Mouse (Mus musculus): ENCODE data around the gene Cabp7.

DNA sequence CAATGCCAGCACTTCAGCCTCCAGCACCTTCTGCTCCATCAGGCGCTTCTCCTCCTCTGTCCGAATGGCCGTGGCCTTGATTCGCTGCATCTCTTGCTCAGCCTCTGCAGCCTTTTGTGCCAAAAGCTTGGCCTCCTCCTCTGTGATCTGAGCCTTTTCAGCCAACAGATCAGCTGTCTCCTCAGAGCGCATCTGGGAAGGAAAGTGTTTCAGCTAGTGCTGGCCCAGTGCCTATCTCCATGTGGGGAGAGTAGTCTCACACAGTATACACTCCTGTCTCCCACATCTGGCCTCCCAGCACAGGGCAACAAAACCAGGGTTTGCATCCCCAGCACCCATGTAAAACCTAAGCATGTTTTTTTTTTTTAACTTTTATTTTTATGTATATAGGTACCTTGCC lies 43.1 kb upstream of the Cabp7 start:
- TF ChIP-seq EP300 (IDR thresholded peaks at IDR 0.05; ENCODE audit: low read depth) (no peak), CTCF (IDR thresholded peaks at IDR 0.05; ENCODE audit: low read depth) (no peak)
